Mouse (Mus musculus) neutrophil, adult 5-6 weeks (primary cell): Measurements from ENCODE around the gene Arhgef26. TPM values are rescaled to one million over a fixed set of nuclear protein-coding genes. Genes with fewer than 3 reads are reported as not detected.

ENCODE experiments used
- ATAC-seq: fragments of 151-379, 151-347 bp; 2 replicates; pipeline ENCODE4 v1.8.0; 2017; ENCODE audit warnings: mild to moderate bottlenecking, moderate TSS enrichment; ENCODE audit not compliant: insufficient number of reproducible peaks, poor library complexity, low FRiP score, severe bottlenecking; ENCODE audit errors: extremely low read depth
- total RNA-seq: library from RNA; stranded (forward); fragments of 200-1000 nt; gene quantifications from 2 replicates; pipeline ENCODE4 v1.2.3, GENCODE M21; 2017

The Arhgef26 gene
- total RNA-seq, 1 experiment from 2014 or later: 0.12 TPM

- no peak for ATAC-seq
These were observed 38.6 kb downstream of the Arhgef26 start for GRCm38 (mm10) chr3:62376719-62377118.

- ATAC-seq: no peak
These were observed 41.8 kb downstream of the Arhgef26 start for GRCm38 (mm10) chr3:62379946-62380345.

- no peak for ATAC-seq
These were observed 42.3 kb downstream of the Arhgef26 start for GRCm38 (mm10) chr3:62380420-62380819.

- no peak for ATAC-seq
These were observed 44.7 kb downstream of the Arhgef26 start for GRCm38 (mm10) chr3:62382853-62383252.

- no peak for ATAC-seq
These were observed 54.5 kb downstream of the Arhgef26 start for GRCm38 (mm10) chr3:62392636-62393035.

- ATAC-seq: no peak
These were observed 56.1 kb downstream of the Arhgef26 start for GRCm38 (mm10) chr3:62394284-62394683.

- no peak for ATAC-seq
These were observed 57.2 kb downstream of the Arhgef26 start for GRCm38 (mm10) chr3:62395368-62395767.

- ATAC-seq: no peak
These were observed 58.0 kb downstream of the Arhgef26 start for GRCm38 (mm10) chr3:62396109-62396508.

GRCm38 (mm10) chr3:62398094-62398493 is 60.0 kb downstream of the Arhgef26 start:
- no peak for ATAC-seq

- ATAC-seq: no peak
These were observed 61.9 kb downstream of the Arhgef26 start for GRCm38 (mm10) chr3:62399826-62400746.

- ATAC-seq: no peak
These were observed 64.3 kb downstream of the Arhgef26 start for GRCm38 (mm10) chr3:62402466-62402865.

- ATAC-seq: no peak
These were observed 66.5 kb downstream of the Arhgef26 start for GRCm38 (mm10) chr3:62404477-62405246.

- ATAC-seq: no peak
These were observed 71.5 kb downstream of the Arhgef26 start for GRCm38 (mm10) chr3:62409555-62410182.

GRCm38 (mm10) chr3:62410491-62410890 is 72.3 kb downstream of the Arhgef26 start:
- ATAC-seq: no peak

- ATAC-seq: no peak
These were observed 74.6 kb downstream of the Arhgef26 start for GRCm38 (mm10) chr3:62412704-62413103.

- no peak for ATAC-seq
These were observed 76.8 kb downstream of the Arhgef26 start for GRCm38 (mm10) chr3:62414926-62415325.

GRCm38 (mm10) chr3:62417458-62417857 is 79.3 kb downstream of the Arhgef26 start:
- no peak for ATAC-seq

GRCm38 (mm10) chr3:62418387-62419138 is 80.4 kb downstream of the Arhgef26 start:
- ATAC-seq: no peak

- ATAC-seq: no peak
These were observed 95.5 kb downstream of the Arhgef26 start for GRCm38 (mm10) chr3:62433675-62434074.
